Mouse (Mus musculus) heart, adult 18-20 months (tissue): Measurements from ENCODE around the gene Fam178b. TPM values are rescaled to one million over a fixed set of nuclear protein-coding genes. Genes with fewer than 3 reads are reported as not detected.
A peak's percentile ranks its signal among the peaks of the same experiment; 100 is the strongest.

Source experiments
- DNase-seq, 2 experiments: peaks; one replicate each; pipeline ENCODE4 v3.0.0; 2021 to 2022; ENCODE audit warnings: mixed read lengths in 1 of 2
- total RNA-seq, 2 experiments: library from RNA; stranded (reverse); gene quantifications; 2 replicates each; pipeline ENCODE4 v1.2.3; 2021

Fam178b gene
- total RNA-seq, 2 experiments from 2014 or later: 0.42 TPM; not detected in 1

- DNase-seq: no peak
Measured at GRCm38 (mm10) chr1:36566425-36566824, 116.6 kb downstream of the Fam178b start.

DNA sequence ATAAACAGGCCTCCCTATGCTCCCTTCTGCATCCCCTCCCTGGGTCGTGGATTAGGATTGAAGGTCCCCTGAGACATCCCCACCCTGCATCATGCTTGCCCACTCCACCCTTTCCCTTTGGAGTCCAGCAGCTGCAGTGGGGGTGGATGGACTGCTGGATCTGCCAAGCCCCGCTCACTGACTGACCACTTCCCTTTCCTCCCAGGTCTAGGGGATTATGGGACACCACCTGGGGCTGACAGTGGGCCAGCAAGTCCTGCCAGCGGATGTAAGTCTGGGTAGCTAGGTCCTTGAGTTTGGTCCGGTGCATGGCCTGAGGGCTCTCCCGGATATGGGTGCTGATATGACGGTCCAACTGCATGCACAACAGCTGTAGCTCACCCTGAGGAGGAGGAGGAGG, 118.9 kb downstream of the Fam178b start:
- peak; percentile 74 to 85 for DNase-seq

DNA sequence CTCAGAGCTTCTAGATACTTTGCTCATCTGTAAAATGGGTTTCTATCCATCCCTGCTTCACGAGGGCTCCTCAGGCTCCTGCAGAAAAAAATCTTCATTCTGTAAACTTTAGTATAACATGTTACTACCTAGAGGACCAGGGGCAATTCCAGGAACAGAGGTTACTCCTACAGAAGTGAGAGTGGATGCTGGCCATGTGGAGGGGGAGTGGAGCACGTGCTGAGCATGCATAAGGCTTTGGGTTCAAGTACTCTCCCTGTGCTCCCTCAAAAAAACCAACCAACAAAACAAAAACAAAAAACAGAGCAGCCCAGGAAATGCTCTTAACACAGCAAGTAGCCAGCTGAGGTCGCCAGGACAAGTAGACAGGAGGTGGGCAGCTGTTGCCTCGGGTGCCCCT, 119.4 kb downstream of the Fam178b start:
- no peak for DNase-seq

DNA sequence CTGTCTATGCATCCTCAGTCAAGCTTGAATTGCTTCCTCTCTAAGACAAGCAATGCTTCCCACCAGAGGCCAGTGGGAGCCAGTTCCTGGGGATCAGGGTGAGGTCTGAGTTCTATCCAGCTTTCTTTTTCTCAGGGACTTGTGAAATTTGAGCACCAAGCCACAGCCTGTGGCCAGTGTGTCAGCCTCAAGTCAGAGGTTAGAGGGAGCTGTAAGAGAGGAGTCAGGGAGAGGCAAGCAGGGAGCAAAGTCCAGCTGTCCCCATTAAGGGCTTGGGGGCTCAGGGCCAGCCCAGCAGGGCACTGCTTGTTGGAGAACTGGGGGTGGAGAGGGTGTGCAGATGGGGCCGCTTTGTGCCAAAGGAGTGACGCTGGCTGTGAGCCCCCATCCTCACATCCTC, 119.8 kb downstream of the Fam178b start:
- DNase-seq: peak; percentile 54 to 70

- no peak for DNase-seq
Measured at GRCm38 (mm10) chr1:36562388-36562787, 120.6 kb downstream of the Fam178b start.

GRCm38 (mm10) chr1:36560903-36561302, 122.1 kb downstream of the Fam178b start:
- peak; percentile 50 to 81 for DNase-seq

DNA sequence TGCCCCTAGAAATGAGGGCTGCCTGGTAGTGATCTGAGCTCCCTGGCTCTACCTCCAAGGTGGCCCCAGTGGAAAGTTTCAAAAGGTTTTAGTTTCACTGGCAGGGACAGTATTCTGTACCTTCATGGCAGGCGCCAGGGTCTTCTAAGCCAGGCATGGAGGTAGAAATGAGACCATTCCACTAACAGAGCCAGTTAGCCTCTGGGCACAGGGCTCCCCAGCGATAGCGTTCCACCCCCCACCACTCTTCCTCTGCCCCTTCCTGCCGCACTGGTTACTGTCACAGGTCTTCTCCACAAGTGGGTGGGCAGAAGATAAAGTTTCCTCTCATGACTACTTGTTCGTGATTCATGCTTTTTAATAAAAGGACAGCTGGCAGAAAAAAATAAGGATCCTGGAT, 123.1 kb downstream of the Fam178b start:
- DNase-seq: no peak

DNA sequence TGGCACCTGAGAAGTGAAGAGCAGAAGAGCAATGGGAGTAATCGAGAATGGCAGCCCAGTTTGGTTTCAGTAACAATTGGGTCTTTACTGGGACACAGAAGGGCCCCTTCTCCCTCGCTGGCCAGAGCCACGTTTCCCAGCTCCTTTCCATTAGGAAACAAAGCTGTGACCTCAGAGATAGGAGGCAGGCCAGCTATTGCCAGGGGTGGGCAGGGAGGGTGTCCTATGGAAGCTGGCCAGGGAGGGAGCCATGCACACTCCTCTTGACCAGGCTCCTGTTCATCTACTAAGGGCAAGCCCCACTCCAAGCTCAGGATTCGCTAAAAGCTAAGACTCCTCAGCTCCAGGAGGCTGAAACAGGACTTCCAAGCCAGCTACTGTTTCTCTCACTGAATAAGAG, 123.7 kb downstream of the Fam178b start:
- no peak for DNase-seq

- DNase-seq: peak; percentile 84
Measured at GRCm38 (mm10) chr1:36558031-36558993, 124.7 kb downstream of the Fam178b start, which contains the start of gene Sema4c. Gene Sema4c, minus strand, starts transcription at chr1:36558349.

- peak; percentile 91 to 93 for DNase-seq
Measured at GRCm38 (mm10) chr1:36557457-36558011, 125.4 kb downstream of the Fam178b start.

DNA sequence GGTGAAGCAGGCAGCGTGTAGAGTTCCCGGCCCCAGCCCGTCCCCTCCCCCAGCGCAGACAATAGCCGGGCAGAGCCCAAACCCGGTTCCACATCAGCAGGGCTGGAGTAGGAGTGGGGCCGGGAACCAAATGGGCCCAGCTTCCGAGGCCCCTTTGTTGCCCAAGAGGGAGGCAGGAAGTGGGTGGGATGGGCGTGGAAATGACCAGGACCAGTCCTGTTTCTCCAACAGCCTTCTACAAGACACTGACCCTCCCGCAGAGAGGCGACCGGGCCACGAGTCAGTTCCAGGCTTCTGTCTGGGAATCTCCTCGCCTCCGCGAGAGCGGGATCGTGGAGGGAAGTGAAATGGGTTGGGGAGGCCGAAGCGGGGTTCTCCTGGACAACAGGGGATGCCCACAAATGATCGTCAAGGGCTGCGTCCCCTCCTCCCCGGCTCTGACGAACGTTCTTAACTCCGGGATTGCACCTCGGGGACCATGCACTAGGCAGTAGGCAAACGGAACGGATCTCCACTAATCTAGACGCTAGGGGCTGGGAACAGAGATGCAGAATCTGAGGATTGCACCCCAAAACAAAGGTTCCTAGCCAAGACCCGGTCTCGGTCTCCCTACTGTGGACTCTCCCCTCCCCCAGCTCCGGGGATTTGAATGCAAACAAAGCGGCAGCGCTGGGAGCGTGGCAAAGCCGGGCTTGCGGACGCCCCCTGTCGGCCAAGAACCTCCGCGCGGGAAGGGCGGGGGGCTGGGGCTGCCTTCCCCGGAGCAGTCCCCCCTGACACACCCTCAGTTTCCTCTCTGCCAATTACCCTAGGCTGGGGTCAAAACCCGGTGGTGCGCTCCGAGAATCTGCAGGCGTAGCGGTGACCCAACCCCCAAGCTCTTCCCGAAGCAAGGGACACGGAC, 126.2 kb downstream of the Fam178b start:
- DNase-seq: peak; percentile 95 to 96

DNA sequence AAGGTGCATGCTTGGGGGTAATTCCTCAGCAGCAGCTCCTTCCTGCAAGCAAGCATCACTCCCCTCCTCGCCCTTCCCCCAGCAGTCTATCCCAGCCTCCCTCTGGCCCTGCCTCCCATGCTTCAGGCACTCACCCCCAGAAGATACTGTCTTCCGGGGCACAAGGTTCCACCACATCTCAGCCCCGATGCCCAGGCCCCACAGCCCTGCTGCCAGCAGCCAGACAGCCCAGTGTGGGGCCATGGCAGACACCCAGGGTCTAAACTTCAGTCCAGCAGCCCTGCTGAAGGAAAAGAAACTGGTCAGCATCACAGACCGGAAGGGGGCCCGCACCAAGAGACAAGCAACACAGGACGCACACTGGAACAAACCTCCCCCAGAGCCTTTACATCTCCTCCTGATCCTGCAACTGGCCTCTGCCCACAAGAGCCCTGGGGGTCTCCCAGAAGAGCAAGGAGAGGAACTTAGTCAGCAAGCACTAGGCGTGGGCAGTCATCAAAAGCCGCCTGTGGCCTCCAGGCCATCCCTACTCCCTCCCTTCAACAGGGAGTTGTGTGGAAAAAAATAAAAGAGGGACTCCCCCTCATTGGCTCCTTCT, 127.1 kb downstream of the Fam178b start:
- no peak for DNase-seq

- peak in 1 of 2 experiments; percentile 71 for DNase-seq
Measured at GRCm38 (mm10) chr1:36554633-36555399, 128.2 kb downstream of the Fam178b start.

DNA sequence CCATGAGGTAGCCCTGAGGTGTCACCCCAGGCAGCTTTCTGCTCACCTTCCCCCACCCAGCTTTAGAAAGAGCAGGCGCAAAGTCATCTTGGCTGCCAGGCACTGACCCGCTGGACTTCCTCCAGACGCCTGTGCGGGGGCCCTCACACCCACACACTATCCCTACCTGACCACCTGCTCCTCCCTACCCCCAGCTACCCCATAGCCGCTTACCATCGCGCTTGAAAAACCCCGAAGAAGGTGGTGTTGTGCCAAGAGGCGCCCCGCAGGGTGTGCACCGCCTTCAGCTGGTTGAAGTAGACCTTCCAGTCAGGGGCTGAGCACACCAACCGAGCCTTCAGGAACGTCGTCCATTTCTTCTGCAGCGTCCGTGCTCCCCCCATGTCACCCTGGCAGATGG, 130.5 kb downstream of the Fam178b start:
- DNase-seq: no peak

- no peak for DNase-seq
Measured at GRCm38 (mm10) chr1:36551904-36552303, 131.1 kb downstream of the Fam178b start.

DNA sequence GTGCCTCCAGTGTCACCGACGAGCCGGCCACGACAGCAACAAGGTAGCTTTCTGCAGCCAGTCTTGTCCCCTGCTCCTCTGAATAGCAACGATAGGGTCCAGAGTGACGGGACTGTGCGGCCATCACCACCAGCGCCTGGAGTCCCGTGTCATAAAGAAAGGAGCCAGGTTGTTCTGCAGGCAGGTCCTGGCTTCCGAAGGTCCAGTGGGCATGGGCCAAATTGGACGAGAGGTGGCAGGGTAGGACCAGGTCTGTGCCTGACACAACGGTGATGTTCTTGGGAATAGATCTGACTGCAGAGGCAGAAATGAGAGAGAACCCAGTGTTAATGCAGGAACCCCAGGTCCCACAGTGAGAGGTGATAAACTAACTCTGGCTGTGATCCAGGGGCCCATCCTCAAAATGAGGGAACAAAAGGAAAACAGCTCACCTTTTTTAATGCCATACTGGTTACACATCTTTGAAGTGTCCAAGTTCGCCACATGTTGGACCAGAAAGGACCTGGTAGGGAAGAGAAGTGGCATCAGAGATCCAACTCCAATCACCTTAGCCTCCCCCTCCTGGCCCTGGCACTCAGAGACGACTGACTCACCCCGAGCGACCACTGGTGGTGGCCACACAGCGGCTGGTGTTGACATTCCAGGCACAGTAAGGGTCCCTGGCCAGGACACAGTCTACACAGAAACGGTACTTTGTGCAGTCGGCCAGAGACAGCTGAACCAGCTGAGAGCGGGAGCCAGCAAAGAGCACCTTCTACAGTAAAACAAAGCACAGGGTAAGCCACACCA, 132.7 kb downstream of the Fam178b start:
- no peak for DNase-seq

DNA sequence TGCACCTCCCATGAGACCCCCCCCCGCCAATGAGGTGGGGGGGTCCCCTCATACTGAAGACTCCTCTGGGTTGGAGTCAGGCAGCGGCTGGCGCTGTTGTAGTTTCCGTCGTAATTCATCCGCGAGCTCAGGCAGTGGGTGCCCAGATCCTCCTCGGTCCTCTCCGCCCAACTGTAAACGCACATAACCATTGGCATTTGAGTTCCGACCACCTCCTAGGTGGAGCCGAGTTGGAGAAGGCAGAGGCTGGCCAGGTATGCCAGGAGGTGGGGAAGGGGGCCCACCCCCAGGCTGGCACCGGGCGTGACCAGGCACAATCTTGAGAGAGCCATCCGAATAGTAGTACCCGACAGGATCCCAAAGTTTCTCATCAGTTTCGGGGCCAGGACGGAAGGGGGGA, 133.5 kb downstream of the Fam178b start:
- no peak for DNase-seq

- no peak for DNase-seq
Measured at GRCm38 (mm10) chr1:36548771-36549170, 134.2 kb downstream of the Fam178b start.

GRCm38 (mm10) chr1:36547981-36548598, 134.9 kb downstream of the Fam178b start:
- peak; percentile 73 to 78 for DNase-seq
